Mouse (Mus musculus) regulatory T cell (primary cell): ENCODE measurements around the gene Zfp62.

Experiments used
- in situ Hi-C: fragments of 300-600 bp; cut with MboI, MseI; formaldehyde crosslinking; loops from one replicate; pipeline ENCODE4 v1.15.1; 2025; ENCODE audit warnings: high pct_unique_total_duplicates

Gene Zfp62

DNA sequence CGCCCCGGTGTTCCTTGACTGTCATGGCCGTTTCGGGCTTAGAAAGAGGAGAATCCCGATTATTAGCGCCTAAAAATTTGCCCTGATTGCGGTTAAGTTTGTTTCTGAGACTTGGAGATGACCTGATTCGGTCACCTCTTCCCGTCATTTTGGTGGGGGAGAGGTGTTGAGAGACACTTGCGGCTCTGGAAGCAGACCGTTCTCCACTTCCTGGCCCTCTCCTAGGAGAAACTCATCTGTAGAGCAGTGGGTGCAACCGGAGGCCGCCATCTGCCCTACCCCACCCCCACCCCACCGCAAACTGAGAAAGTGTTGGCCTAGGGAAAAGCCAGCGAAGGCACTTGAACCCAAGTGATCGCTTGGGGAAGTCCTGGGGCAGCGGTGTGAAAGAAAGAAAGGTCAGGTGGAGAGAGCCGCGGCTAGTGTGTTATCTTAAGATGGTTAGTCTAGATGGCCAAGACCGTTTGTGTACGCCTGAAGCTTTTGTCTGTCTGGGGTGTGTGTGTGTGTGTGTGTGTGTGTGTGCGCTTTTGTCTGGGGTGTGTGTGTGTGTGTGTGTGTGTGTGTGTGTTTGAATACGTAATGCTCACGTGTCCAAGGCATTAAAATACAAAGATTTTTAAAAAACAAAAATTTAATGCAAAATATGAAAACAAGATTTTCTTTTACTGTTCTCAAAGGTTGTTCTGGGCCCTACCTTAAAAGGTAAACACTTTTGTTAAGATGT is 842 bp downstream of the Zfp62 start:
- in situ Hi-C loops, result loop anchor here (5.0 kb wide), 1 partner anchor 43 kb away; no protein-coding TSS in a partner anchor

DNA sequence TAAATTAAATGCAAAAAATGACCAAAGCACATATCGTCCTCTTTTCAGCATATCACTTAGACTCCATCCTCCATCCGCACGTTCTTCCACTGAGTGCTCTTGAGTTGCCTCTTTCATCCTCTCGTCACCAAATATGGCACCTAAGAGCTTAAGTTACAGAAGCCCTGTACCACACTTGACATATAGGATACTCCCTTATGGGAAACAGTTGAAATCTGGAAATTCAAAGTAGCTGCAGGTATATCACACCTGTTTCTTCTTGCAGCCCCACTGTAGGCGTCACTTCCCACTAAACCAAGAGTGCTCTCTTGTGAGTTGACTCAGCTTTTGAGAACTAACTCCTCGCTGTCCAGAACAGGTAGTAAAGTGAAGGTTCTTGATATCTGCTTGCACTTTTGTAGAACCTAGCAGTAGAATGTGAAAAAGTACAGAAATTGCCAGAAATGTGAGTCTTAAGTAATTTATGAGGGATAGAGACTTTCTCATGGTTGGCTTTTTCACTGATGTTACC is 2.0 kb downstream of the Zfp62 start:
- in situ Hi-C loops, result no loop called here

DNA sequence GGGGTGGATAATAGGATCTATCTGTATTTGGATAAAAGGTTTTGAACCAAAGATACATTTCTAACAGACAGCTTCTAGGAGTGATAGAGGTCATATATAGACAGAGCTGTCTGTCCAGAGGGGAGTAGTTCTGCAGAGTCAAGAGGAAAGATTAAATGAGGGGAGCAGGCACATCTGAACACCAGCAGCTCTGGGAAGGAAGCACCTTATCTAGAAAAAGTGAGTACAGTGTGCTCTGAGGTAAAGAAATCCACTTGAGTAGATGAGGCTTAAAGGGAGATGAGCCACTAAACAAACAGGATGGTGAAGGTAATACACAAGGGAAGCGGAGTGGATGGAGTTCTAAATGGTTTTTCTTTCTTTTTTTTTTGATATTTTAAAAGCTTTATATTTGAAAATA is 4.4 kb downstream of the Zfp62 start:
- in situ Hi-C loops, result no loop called here

DNA sequence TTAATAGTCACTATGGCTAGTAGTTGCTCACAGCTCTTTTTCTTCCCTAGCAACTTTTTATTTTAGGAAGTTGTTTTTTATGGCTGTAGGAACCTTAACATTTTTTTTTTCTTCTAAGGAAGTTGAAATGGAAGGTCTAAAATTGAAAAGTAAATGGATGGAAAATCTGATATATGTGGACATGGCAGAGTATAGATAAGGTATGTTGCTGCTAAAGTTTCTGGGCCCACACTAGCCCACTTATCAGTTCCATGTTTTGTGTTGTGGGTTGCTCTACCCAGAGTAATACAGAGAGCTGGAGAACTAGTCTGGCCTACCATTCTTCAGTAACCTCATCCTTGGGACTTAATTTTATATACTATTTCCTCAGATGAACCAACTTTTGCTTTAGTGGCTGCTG is 9.5 kb downstream of the Zfp62 start:
- in situ Hi-C loops, result no loop called here

DNA sequence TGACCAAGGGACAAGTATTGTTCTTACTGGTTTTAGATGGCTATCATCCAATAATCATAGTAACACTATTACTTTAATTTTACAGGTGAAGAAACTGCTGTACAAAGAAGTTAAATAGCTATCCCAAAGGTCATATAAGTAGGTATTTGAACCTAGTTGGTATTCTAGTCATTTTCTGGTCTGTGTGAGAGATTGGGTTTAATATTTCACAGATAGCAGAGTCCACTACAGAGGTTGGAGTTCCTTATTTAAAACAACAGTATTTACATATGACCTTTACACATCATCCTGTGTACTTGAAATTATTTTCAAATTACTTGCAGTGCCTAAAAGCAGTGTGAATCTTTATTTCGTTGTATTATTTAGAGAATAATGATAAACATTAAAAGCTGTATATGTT is 10.4 kb downstream of the Zfp62 start:
- in situ Hi-C loops, result no loop called here

DNA sequence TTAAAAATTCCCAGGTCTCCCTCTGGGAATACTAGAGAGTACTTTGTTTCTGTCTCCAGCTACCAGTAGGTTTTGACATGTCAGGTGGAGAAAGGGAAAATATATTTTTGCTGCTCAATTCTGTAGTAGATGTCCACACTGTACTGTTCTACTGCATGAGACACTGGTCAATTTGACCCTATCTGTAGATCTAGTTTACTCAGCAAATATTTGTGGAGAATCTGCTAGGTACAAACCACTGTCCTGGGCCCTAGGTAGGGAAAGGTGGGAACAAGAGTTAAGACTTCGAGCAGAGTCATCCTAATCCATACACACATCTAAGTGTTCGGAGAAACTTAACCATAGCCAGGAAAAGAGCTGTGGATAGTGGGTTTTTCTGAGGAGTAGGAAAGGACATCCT is 16.2 kb downstream of the Zfp62 start:
- in situ Hi-C loops, result no loop called here

DNA sequence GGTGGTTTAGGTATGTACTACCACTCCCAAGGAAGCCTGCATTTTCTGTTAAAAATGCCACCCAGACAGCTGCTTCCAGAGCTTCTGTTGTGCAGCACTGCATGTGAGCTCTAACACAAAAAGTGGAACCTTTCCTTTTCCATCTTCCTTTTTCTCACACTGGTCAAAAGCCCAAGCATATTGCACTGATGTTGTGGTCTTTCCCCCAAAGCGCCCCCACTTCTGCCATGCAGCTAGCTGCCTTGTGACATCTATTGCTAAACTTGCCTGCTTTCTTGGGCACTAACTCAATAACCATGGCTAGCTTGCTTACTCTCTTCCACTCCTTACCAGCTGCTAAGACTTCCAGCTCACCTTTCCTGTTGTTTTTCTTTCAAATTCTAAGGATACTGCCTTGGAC is 21.4 kb downstream of the Zfp62 start:
- in situ Hi-C loops, result no loop called here

- in situ Hi-C loops, result no loop called here
These were observed 29.7 kb downstream of the Zfp62 start for GRCm38 (mm10) chr11:49232781-49233180.

GRCm38 (mm10) chr11:49235459-49236207 is 32.5 kb downstream of the Zfp62 start:
- in situ Hi-C loops, result no loop called here

DNA sequence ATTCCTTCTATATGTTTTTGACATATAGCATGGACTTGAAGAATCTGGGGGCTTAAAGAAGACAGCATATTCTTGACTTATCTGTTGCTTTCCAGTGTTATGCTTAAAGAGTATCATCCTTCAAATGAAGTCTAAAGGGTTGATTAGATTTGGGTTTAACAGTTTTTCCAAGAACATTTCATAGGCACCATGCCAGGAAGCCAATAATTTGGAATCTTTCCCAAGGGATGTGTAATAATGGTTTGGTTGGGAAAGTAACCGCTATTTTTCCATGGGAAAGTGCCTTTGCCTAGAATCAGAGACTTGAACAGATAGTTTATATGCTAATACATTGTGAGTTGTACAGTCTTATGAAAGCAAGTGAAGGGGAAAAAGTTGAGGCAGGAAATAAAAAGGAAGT is 33.8 kb downstream of the Zfp62 start:
- in situ Hi-C loops, result no loop called here

- in situ Hi-C loops, result no loop called here
These were observed 34.4 kb downstream of the Zfp62 start for GRCm38 (mm10) chr11:49237532-49237931.

DNA sequence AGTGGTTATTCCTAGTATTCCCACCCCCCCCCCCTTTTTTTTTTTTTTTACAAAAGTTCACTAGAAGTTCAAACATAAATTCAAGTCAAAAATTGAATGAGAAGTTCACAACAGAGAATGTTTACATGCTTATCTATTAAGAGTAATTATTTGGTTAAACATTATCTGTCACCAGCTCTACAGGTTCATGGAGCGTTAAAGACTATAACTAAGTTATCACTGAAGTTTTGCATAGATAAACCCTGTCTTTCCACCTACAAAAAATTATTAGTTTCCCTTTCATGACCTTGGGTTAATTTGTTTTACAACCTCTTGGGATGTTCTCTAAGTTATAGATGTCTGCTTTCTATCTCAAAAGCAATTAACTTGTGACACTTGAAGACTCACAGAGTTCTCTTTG is 37.2 kb downstream of the Zfp62 start:
- in situ Hi-C loops, result loop anchor here (10.0 kb wide), 1 partner anchor 386 kb away; no protein-coding TSS in a partner anchor

- in situ Hi-C loops, result loop anchor here (10.0 kb wide), 1 partner anchor 386 kb away; no protein-coding TSS in a partner anchor
These were observed 37.8 kb downstream of the Zfp62 start for GRCm38 (mm10) chr11:49240874-49241273.

GRCm38 (mm10) chr11:49241471-49241870 is 38.4 kb downstream of the Zfp62 start:
- in situ Hi-C loops, result loop anchor here (10.0 kb wide), 1 partner anchor 387 kb away; no protein-coding TSS in a partner anchor

- in situ Hi-C loops, result loop anchor here (10.0 kb wide), 1 partner anchor 388 kb away; no protein-coding TSS in a partner anchor
These were observed 40.0 kb downstream of the Zfp62 start for GRCm38 (mm10) chr11:49242944-49243626.

- in situ Hi-C loops, result loop anchor here (10.0 kb wide), 1 partner anchor 389 kb away; no protein-coding TSS in a partner anchor
These were observed 40.9 kb downstream of the Zfp62 start, which contains the start of gene Mgat1 for GRCm38 (mm10) chr11:49243727-49244594. Gene Mgat1, plus strand, starts transcription at chr11:49244191.

DNA sequence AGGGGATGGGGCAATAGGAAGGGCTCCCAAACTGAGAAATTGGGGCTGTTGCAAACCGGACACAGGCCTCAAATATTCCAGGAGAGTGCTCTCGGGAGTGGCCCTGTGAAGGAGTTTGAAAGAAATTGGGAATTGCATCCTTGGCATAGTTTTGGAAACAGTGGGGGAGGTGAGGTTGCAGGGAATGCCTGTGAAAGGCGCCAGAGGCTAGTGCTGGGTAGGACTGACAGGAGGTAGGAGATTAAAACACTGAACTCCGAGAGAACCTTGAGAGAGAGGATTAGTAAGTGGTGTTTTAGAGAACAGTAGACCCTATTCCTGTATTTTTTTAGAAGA is 41.5 kb downstream of the Zfp62 start:
- in situ Hi-C loops, result loop anchor here (10.0 kb wide), 1 partner anchor 390 kb away; no protein-coding TSS in a partner anchor

GRCm38 (mm10) chr11:49245176-49245575 is 42.1 kb downstream of the Zfp62 start:
- in situ Hi-C loops, result loop anchor here (5.0 to 10.0 kb wide), 2 partner anchors 43 to 390 kb away; partner anchors contain the start of gene Zfp62

GRCm38 (mm10) chr11:49245634-49246415 is 42.7 kb downstream of the Zfp62 start:
- in situ Hi-C loops, result loop anchor here (5.0 to 10.0 kb wide), 2 partner anchors 44 to 391 kb away; partner anchors contain the start of gene Zfp62

DNA sequence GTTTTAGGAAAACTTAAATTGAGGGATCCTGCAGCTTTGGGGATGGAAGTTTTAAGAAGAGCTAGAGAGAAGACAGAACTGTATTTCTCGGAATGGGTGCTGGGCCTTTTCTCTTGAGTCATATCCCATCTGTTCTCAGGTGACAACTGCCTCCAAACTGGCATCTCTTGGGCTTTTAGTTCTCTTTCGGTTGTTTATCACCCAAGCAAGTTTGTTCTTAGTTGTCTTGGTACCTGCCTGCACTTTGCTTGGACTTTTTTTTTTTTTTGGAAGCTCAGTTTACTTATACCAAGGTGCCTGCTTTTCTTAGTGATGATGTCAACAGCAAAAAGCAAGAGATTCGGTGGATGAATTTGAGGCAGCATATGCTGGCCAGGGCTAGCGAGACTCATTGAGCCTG is 43.4 kb downstream of the Zfp62 start:
- in situ Hi-C loops, result loop anchor here (5.0 to 10.0 kb wide), 2 partner anchors 44 to 392 kb away; partner anchors contain the start of gene Zfp62
